Mouse (Mus musculus) erythroblast, adult 5-6 weeks (primary cell): ENCODE results near the gene Fbxl21. TPM values are rescaled to one million over a fixed set of nuclear protein-coding genes. Genes with fewer than 3 reads are reported as not detected.

Source experiments
- ATAC-seq: replicated peaks from 2 replicates; pipeline ENCODE4 v1.8.0; 2016; ENCODE audit warnings: moderate number of reproducible peaks, mild to moderate bottlenecking, moderate TSS enrichment, inconsistent platforms; ENCODE audit not compliant: poor library complexity, low FRiP score, severe bottlenecking
- total RNA-seq, 2 experiments: library from RNA; stranded (forward) in 1 of 2; stranded (reverse) in 1 of 2; fragments of 150-400 nt in 1 of 2; fragments of 200-764, 138-1000 nt in 1 of 2; gene quantifications; 2 replicates each; pipeline versions ENCODE4 v1.2.3 to v1.2.4; 2015 to 2017; ENCODE audit warnings: low replicate concordance in 2 of 2

The Fbxl21 gene
- not detected in 2 replicates for total RNA-seq (2015; ENCODE audit: low replicate concordance)
- total RNA-seq (2017; ENCODE audit: low replicate concordance): not detected in 2 replicates

- ATAC-seq: peak; percentile 39; the same call in 1 of the 2 replicates
These were observed at the start of gene Fbxl21 for GRCm38 (mm10) chr13:56522081-56522820. Gene Fbxl21, plus strand, starts transcription at chr13:56522472.

DNA sequence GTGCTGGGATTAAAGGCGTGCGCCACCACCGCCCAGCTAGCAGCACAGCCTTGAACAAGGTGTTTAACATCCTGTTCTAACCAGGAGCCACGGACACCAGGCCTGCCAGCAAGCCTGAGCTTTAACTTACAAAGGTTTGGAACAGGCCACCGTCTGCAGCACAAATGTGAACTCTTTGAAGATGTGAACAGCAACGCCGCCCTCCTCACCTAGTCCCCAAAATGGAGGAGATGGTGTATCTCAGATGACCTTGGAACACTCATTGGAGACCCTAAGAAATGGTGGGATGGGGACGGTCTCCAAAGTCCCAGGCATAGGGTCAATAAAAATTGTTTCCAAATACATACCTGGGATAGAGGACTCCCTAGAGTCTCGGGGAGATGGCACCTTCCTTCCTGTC lies 49.6 kb upstream of the Fbxl21 start:
- ATAC-seq: no peak

GRCm38 (mm10) chr13:56475363-56475762 lies 46.9 kb upstream of the Fbxl21 start:
- no peak for ATAC-seq

- no peak for ATAC-seq
These were observed 45.5 kb upstream of the Fbxl21 start for GRCm38 (mm10) chr13:56476790-56477189.

DNA sequence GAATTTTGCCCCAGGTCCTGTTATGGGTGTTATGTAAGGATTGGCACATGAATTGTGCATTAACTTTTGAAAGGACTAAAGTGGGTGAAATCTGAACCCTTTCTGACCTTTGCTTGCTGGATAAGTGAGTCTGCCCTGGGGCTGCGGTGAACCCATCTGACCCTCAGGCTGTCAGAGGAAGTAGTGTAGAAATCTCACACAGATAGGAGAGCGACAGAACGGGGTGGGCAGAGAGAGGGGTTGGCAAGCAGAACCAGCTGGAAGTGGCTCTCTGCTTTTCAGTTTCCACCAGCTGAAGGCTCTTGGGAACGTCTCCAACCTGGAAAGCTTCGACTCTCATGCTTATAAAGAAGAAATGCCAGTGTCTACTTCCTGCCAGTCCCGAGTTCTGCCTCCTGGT lies 45.0 kb upstream of the Fbxl21 start:
- no peak for ATAC-seq

- no peak for ATAC-seq
These were observed 44.2 kb upstream of the Fbxl21 start for GRCm38 (mm10) chr13:56478027-56478426.

GRCm38 (mm10) chr13:56482146-56482545 lies 40.1 kb upstream of the Fbxl21 start, which contains the start of gene Il9:
Gene Il9, minus strand, starts transcription at chr13:56482246.
- ATAC-seq: no peak

GRCm38 (mm10) chr13:56488012-56488411 lies 34.3 kb upstream of the Fbxl21 start:
- ATAC-seq: no peak

- no peak for ATAC-seq
These were observed 27.8 kb upstream of the Fbxl21 start for GRCm38 (mm10) chr13:56494440-56494839.

- ATAC-seq: no peak
These were observed 22.1 kb upstream of the Fbxl21 start for GRCm38 (mm10) chr13:56500132-56500531.

GRCm38 (mm10) chr13:56500636-56501035 lies 21.6 kb upstream of the Fbxl21 start:
- ATAC-seq: no peak

GRCm38 (mm10) chr13:56501866-56502420 lies 20.3 kb upstream of the Fbxl21 start:
- no peak for ATAC-seq

GRCm38 (mm10) chr13:56506871-56507496 lies 15.3 kb upstream of the Fbxl21 start:
- no peak for ATAC-seq

GRCm38 (mm10) chr13:56509796-56510195 lies 12.5 kb upstream of the Fbxl21 start:
- no peak for ATAC-seq

GRCm38 (mm10) chr13:56513595-56513994 lies 8.7 kb upstream of the Fbxl21 start:
- no peak for ATAC-seq

DNA sequence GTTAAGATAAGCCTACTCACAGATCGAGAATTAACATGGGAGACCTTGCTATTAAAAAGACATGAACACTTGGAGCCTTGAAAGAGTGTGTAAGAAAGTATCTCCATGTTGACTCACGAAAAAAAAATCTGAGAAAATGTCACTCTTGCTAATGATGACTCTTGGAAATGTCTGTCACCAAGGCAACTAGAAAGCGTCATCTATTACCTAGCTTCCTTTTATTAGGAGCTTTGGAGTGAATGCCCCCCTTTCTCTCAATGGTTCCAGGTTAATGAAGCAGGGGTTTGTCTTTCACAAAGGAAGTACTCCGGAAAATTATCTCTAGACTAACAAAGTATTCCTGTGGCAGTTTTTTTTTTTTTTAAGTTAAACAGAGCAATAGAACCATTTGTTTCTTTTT lies 6.0 kb upstream of the Fbxl21 start:
- no peak for ATAC-seq

GRCm38 (mm10) chr13:56516816-56517215 lies 5.5 kb upstream of the Fbxl21 start:
- no peak for ATAC-seq

- ATAC-seq: no peak
These were observed 522 bp downstream of the Fbxl21 start for GRCm38 (mm10) chr13:56522821-56523167.

- no peak for ATAC-seq
These were observed 4.6 kb downstream of the Fbxl21 start for GRCm38 (mm10) chr13:56526871-56527270.

DNA sequence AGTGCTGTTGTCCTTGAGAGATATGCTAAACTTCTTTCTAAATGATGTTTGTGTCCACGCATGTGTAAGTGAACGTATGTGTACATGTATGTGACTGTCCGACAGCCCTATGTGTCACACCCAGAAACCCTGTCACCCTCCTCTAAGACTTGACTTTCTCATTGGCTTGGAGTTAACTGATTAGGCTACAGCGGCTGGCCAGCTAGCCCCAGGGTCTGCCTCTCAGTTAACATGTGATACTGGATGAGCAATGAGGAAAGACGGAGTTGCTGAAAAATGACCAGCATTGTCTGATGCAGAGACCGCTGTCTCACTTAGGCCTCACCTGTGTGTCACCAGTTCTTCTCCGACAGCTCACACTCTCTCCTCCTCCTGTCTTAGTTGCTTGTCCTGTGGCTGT lies 5.6 kb downstream of the Fbxl21 start:
- no peak for ATAC-seq

DNA sequence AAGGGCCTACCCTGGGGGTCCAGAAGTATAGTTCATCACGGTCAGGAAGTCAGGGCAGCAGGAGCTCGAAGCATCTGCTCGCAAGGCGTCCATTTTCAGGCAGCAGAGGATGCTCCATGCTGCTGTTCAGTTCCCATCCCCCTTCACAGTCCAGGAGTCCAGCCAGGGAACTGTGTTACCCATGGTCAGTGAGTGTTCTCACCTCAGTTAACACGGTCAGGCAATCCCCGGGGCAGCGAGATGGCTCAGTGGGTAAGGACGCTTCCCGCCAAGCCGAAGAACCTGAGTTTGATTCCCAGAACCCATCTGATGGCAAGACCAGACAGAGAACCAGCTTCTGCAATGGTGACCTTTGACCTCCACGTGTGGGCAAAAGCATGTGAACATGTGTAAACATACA lies 6.0 kb downstream of the Fbxl21 start:
- no peak for ATAC-seq
